Mouse (Mus musculus) ES-Bruce4 (cell line): ENCODE measurements around the gene Vps53.

Experiments used
- CTCF ChIP-seq: IDR thresholded peaks from one replicate; pipeline ENCODE4 v1.8.1; 2011; ENCODE audit warnings: low read depth, low read length
- EP300 ChIP-seq: IDR thresholded peaks from 2 replicates; pipeline ENCODE4 v1.6.1; 2011; ENCODE audit warnings: low read depth, low read length; ENCODE audit not compliant: insufficient read depth

- TF ChIP-seq CTCF (no peak), EP300 (no peak)
These were observed 109.6 kb downstream of the Vps53 start for GRCm38 (mm10) chr11:76069816-76070215.
